Mouse (Mus musculus): ENCODE measurements at regions not wholly inside any gene's neighbourhood (a gene's known extent, or its start where the extent isn't known, plus 50 kb on each side); places are given as distances from the start of the nearest gene placed in this dataset.

GRCm38 (mm10) chr10:99377548-99377947 lies 114.5 kb downstream of the Dusp6 start:
- Histone ChIP-seq H3K4me1 (no peaks in the 10 kb centered on the region), H3K9me3 (replicated peaks) (no peaks in the 10 kb centered on the region), H3K9ac (no peak overlapping the region), H3K27me3 (no peaks in the 10 kb centered on the region), H3K27ac (no peak overlapping the region), H3K4me2 (replicated peaks) (no peak overlapping the region), H3K36me3 (no peaks in the 10 kb centered on the region), H3K4me3 (no peak overlapping the region)
- WGBS = 73% methylated on average over 4 of the region's 4 CpGs
- no peak for ATAC-seq (ENCODE audit: low FRiP score)

- H3K4me2 ChIP-seq (replicated peaks) = no peak overlapping the region
- H3K36me3 ChIP-seq = no peaks in the 10 kb centered on the region
- no peaks in the 10 kb centered on the region for H3K27me3 ChIP-seq
- no peak overlapping the region for H3K9ac ChIP-seq
- ATAC-seq (ENCODE audit: low FRiP score) = no peak
- H3K4me3 ChIP-seq = no peak overlapping the region
- H3K9me3 ChIP-seq (replicated peaks) = no peaks in the 10 kb centered on the region
- no peak overlapping the region for H3K27ac ChIP-seq
- WGBS = 55% methylated on average over 1 of the region's 1 CpGs
- H3K4me1 ChIP-seq = no peaks in the 10 kb centered on the region
Observed at GRCm38 (mm10) chr10:99379156-99379555, 116.1 kb downstream of the Dusp6 start.

GRCm38 (mm10) chr10:99380170-99380569 lies 117.1 kb downstream of the Dusp6 start:
- Histone ChIP-seq H3K4me2 (replicated peaks) (no peak overlapping the region), H3K4me3 (no peak overlapping the region), H3K4me1 (no peaks in the 10 kb centered on the region), H3K27ac (no peak overlapping the region), H3K9me3 (replicated peaks) (no peaks in the 10 kb centered on the region), H3K27me3 (no peaks in the 10 kb centered on the region), H3K36me3 (no peaks in the 10 kb centered on the region), H3K9ac (no peak overlapping the region)
- no peak for ATAC-seq (ENCODE audit: low FRiP score)
- WGBS = 83% methylated on average over 4 of the region's 4 CpGs

- H3K27me3 ChIP-seq = no peaks in the 10 kb centered on the region
- WGBS = 56% methylated on average over 4 of the region's 4 CpGs
Observed at GRCm38 (mm10) chr10:99383028-99383427, 120.0 kb downstream of the Dusp6 start.

GRCm38 (mm10) chr10:99384366-99384765 lies 121.3 kb downstream of the Dusp6 start:
- no peaks in the 10 kb centered on the region for H3K4me1 ChIP-seq
- H3K27me3 ChIP-seq = no peaks in the 10 kb centered on the region
- no peak for ATAC-seq (ENCODE audit: low FRiP score)
- H3K4me2 ChIP-seq (replicated peaks) = no peak overlapping the region
- no peak overlapping the region for H3K4me3 ChIP-seq
- no peak overlapping the region for H3K27ac ChIP-seq
- no peak overlapping the region for H3K9ac ChIP-seq
- H3K9me3 ChIP-seq (replicated peaks) = no peaks in the 10 kb centered on the region
- WGBS = 90% methylated on average over 6 of the region's 6 CpGs
- H3K36me3 ChIP-seq = no peaks in the 10 kb centered on the region

More at GRCm38 (mm10) chr10:99383028-99383427, 120.0 kb downstream of the Dusp6 start:
- Histone ChIP-seq H3K4me3 (no peak overlapping the region), H3K27ac (no peak overlapping the region), H3K9ac (no peak overlapping the region), H3K4me2 (replicated peaks) (no peak overlapping the region), H3K36me3 (no peaks in the 10 kb centered on the region), H3K9me3 (replicated peaks) (no peaks in the 10 kb centered on the region), H3K4me1 (no peaks in the 10 kb centered on the region)
- no peak for ATAC-seq (ENCODE audit: low FRiP score)

GRCm38 (mm10) chr10:99384851-99385250 lies 121.8 kb downstream of the Dusp6 start:
- no peaks in the 10 kb centered on the region for H3K4me1 ChIP-seq
- 70% methylated on average over 3 of the region's 4 CpGs for WGBS
- H3K27ac ChIP-seq = no peak overlapping the region

GRCm38 (mm10) chr10:99385854-99386253 lies 122.8 kb downstream of the Dusp6 start:
- Histone ChIP-seq H3K4me2 (replicated peaks) (no peak overlapping the region), H3K4me3 (no peak overlapping the region), H3K27ac (no peak overlapping the region), H3K27me3 (no peaks in the 10 kb centered on the region), H3K9me3 (replicated peaks) (no peaks in the 10 kb centered on the region), H3K9ac (no peak overlapping the region), H3K4me1 (no peaks in the 10 kb centered on the region), H3K36me3 (no peaks in the 10 kb centered on the region)
- WGBS = 79% methylated on average over 6 of the region's 6 CpGs
- ATAC-seq (ENCODE audit: low FRiP score) = no peak

More at GRCm38 (mm10) chr10:99384851-99385250, 121.8 kb downstream of the Dusp6 start:
- H3K4me3 ChIP-seq = no peak overlapping the region
- H3K4me2 ChIP-seq (replicated peaks) = no peak overlapping the region
- no peak overlapping the region for H3K9ac ChIP-seq
- no peaks in the 10 kb centered on the region for H3K36me3 ChIP-seq
- ATAC-seq (ENCODE audit: low FRiP score) = no peak
- H3K27me3 ChIP-seq = no peaks in the 10 kb centered on the region
- no peaks in the 10 kb centered on the region for H3K9me3 ChIP-seq (replicated peaks)

- no peak overlapping the region for H3K27ac ChIP-seq
- no peaks in the 10 kb centered on the region for H3K36me3 ChIP-seq
Observed at GRCm38 (mm10) chr10:99388526-99388925, 125.5 kb downstream of the Dusp6 start.

GRCm38 (mm10) chr10:99388986-99389385 lies 126.0 kb downstream of the Dusp6 start:
- 76% methylated on average over 8 of the region's 8 CpGs for WGBS
- no peak overlapping the region for H3K4me2 ChIP-seq (replicated peaks)
- no peaks in the 10 kb centered on the region for H3K4me1 ChIP-seq
- H3K36me3 ChIP-seq = no peaks in the 10 kb centered on the region
- H3K27me3 ChIP-seq = no peaks in the 10 kb centered on the region
- no peak for ATAC-seq (ENCODE audit: low FRiP score)
- H3K4me3 ChIP-seq = no peak overlapping the region
- H3K9ac ChIP-seq = no peak overlapping the region
- no peak overlapping the region for H3K27ac ChIP-seq
- H3K9me3 ChIP-seq (replicated peaks) = no peaks in the 10 kb centered on the region

More at GRCm38 (mm10) chr10:99388526-99388925, 125.5 kb downstream of the Dusp6 start:
- Histone ChIP-seq H3K4me2 (replicated peaks) (no peak overlapping the region), H3K9me3 (replicated peaks) (no peaks in the 10 kb centered on the region), H3K4me3 (no peak overlapping the region), H3K27me3 (no peaks in the 10 kb centered on the region), H3K9ac (no peak overlapping the region), H3K4me1 (no peaks in the 10 kb centered on the region)
- WGBS = 94% methylated on average over 7 of the region's 7 CpGs
- ATAC-seq (ENCODE audit: low FRiP score) = no peak

GRCm38 (mm10) chr10:99390609-99391183 lies 127.7 kb downstream of the Dusp6 start:
- Histone ChIP-seq H3K9ac (no peak overlapping the region), H3K4me1 (no peaks in the 10 kb centered on the region), H3K9me3 (replicated peaks) (no peaks in the 10 kb centered on the region), H3K4me2 (replicated peaks) (no peak overlapping the region), H3K4me3 (no peak overlapping the region), H3K27ac (no peak overlapping the region), H3K36me3 (no peaks in the 10 kb centered on the region), H3K27me3 (no peaks in the 10 kb centered on the region)
- 65% methylated on average over 7 of the region's 7 CpGs for WGBS
- no peak for ATAC-seq (ENCODE audit: low FRiP score)

GRCm38 (mm10) chr10:99391725-99392124 lies 128.7 kb downstream of the Dusp6 start:
- H3K27ac ChIP-seq = no peak overlapping the region
- no peaks in the 10 kb centered on the region for H3K27me3 ChIP-seq
- no peaks in the 10 kb centered on the region for H3K9me3 ChIP-seq (replicated peaks)
- 93% methylated on average over 6 of the region's 6 CpGs for WGBS
- H3K36me3 ChIP-seq = no peaks in the 10 kb centered on the region
- no peak overlapping the region for H3K9ac ChIP-seq
- H3K4me2 ChIP-seq (replicated peaks) = no peak overlapping the region
- H3K4me1 ChIP-seq = no peaks in the 10 kb centered on the region
- H3K4me3 ChIP-seq = no peak overlapping the region
- ATAC-seq (ENCODE audit: low FRiP score) = no peak

GRCm38 (mm10) chr10:99392979-99393378 lies 129.9 kb downstream of the Dusp6 start:
- Histone ChIP-seq H3K9me3 (replicated peaks) (no peaks in the 10 kb centered on the region; the same call in 1 of the 2 replicates), H3K9ac (no peak overlapping the region), H3K4me2 (replicated peaks) (no peak overlapping the region), H3K4me1 (no peaks in the 10 kb centered on the region), H3K4me3 (no peak overlapping the region), H3K36me3 (no peaks in the 10 kb centered on the region), H3K27me3 (no peaks in the 10 kb centered on the region), H3K27ac (no peak overlapping the region)
- WGBS = 78% methylated on average over 5 of the region's 5 CpGs
- no peak for ATAC-seq (ENCODE audit: low FRiP score)

- Histone ChIP-seq H3K4me3 (no peak overlapping the region), H3K27ac (no peak overlapping the region), H3K4me1 (no peaks in the 10 kb centered on the region), H3K36me3 (no peaks in the 10 kb centered on the region), H3K27me3 (no peaks in the 10 kb centered on the region), H3K9ac (no peak overlapping the region), H3K9me3 (replicated peaks) (no peaks in the 10 kb centered on the region; the same call in 1 of the 2 replicates), H3K4me2 (replicated peaks) (no peak overlapping the region)
- no peak for ATAC-seq (ENCODE audit: low FRiP score)
- 67% methylated on average over 8 of the region's 8 CpGs for WGBS
Observed at GRCm38 (mm10) chr10:99393523-99393922, 130.5 kb downstream of the Dusp6 start.

All from hindbrain, embryonic 12.5 days (tissue).